Mouse (Mus musculus) neutrophil, adult 5-6 weeks (primary cell): ENCODE data around the gene Itih1. TPM values are rescaled to one million over a fixed set of nuclear protein-coding genes. Genes with fewer than 3 reads are reported as not detected.

Source experiments
- ATAC-seq: fragments of 151-379, 151-347 bp; 2 replicates; pipeline ENCODE4 v1.8.0; 2017; ENCODE audit warnings: mild to moderate bottlenecking, moderate TSS enrichment; ENCODE audit not compliant: insufficient number of reproducible peaks, poor library complexity, low FRiP score, severe bottlenecking; ENCODE audit errors: extremely low read depth
- total RNA-seq: library from RNA; stranded (forward); fragments of 200-1000 nt; gene quantifications from 2 replicates; pipeline ENCODE4 v1.2.3, GENCODE M21; 2017

Itih1 gene
- not detected in 2 replicates for total RNA-seq

DNA sequence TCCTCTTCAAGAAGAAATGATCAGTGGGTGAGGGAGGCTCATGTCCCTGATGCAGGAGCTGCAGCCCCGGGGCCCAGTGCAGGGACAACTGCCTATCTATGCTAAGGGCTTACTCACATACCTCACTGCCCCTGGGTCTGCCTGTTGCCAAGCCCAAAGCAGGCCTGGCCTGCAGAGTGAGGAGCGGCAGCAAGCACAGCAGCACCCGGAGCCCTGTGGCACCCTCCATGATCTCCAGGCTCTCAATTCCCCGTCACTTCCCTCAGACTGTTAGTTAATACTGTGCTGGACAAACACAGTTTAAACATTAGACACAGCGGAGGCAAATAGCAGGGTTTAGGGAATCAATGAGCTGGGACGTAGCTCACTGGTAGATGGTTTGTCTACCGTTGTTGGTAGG lies at the start of gene Itih1:
TSS of gene Itih1 (minus strand) at position 252 of the 400 bp plus-strand sequence.
- no peak for ATAC-seq

DNA sequence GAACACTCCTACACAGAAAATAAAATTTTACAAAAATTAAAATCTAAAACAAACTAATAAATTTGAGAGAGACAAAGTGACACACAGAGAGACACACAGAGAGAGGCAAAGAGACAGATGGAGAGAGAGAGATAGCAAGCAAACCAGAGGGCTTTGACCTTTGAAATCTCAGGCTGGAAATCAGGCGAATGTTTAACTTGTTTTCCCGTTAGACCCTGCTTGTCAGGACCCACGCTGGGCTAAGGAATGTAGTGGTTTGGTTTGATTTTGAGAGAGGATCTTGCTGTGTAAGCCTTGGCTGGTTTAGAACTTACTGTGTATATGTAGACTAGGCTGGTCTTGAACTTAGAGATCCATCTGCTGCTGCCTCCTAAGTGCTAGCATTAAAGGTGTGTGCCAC lies 33.1 kb upstream of the Itih1 start:
- ATAC-seq = no peak

DNA sequence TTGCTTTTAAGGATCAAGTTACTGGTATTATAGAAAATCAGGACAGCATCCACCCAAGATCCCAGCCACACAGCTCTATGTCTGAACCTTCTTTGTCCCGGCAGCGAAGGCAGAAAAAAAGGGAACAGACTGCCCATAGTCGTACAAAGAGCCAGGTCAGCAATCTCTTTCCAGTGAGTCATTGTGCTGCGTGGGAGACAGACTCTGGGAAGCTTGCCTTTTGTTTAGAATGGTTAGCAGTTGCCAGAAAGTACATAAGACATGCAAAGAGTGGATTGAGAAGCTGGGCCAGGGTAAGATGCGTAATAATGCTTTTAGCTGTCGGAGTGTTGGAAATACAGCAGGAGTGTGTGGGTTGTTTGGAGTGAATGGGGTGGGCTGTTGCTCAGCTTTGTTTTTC lies 31.1 kb upstream of the Itih1 start:
- ATAC-seq = no peak

DNA sequence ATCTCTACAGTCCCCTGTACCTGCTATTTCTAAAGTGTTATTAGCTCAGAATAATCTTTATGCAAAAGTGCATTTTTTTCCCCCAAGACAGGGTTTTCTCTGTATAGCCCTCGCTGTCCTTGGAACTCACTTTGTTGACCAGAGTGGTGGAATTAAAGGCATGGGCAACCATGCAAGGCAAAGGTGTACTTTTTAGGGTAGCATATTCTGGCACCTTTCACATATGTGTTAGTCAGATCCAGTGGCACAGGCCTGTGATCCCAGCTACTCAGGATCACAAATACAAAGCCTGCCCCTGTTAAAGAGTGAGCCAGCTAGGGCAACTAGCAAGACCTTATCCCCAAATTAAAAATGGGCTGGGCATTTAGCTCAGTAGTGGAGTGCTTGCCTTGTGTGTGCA lies 17.3 kb upstream of the Itih1 start:
- ATAC-seq = no peak

- no peak for ATAC-seq
Observed at GRCm38 (mm10) chr14:30959031-30959430, 15.9 kb upstream of the Itih1 start.

DNA sequence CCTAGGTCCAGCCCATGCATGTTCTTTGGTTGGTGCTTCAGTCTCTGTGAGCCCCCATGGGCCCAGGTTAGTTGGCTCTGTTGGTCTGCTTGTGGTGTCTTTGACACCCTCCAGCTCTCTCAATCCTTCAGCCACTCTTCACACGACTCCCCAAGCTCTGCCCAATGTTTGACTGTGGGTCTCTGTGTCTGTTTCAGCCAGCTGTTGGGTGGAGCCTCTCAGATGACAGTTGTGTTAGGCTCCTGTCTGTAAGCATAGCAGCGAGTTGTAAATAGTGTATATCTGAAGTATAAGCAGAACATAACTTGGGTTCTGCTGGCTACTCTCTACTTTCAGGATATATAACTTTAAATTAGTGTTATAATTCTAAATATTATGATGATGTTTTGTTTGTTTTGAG lies 15.4 kb upstream of the Itih1 start:
- no peak for ATAC-seq

DNA sequence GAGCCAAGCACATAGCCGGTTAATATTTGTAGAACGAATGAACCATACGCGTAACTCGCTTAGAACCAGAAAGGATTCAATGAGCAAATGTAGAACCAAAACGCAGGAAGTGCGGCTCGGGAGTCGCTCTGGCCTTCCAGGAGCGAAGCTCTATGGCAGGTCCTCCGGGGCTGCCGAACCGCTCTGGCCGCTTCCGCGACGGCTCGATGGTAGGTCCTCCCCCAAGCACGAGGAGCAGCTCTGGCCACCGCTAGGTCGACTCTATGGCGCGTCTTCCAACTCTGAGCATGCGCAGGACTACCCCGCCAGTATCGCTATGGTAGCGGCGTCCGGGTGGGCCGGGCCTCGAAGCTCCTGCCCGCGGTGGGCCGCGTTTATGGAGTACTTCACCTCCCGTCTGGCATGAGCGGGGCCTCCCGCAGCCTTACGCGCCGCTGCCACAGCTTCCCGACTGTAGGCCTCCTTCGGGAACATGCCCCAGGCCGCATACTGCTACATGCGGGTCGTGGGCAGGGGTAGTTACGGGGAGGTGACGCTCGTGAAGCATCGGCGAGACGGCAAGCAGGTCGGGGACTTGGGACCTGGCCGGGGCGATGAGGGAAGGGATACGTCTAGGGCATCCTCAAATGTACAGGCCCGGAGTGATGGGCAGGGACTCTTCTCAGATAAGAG lies 8.2 kb upstream of the Itih1 start, which contains the start of gene Nek4:
TSS of gene Nek4 (plus strand) at position 224 of the 672 bp plus-strand sequence.
- ATAC-seq = peak; percentile 98

DNA sequence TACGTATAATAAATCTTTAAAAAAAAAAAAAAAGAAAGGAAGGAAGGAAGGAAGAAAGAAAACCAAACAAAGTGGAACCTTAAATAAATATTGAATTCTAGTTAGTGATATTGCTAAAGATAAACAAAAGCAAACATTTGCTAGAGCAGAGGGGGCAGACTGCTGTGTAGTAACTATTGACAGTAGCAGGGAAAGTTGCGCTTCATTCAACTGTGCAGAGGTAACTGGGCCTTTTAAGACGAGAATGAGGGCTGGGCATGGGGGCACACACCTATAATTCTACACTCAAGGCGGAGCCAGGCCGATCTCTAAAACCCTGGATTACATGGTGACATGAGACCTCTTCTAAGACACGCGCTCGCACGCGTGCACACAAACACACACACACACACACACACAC lies 6.9 kb upstream of the Itih1 start:
- ATAC-seq = no peak

DNA sequence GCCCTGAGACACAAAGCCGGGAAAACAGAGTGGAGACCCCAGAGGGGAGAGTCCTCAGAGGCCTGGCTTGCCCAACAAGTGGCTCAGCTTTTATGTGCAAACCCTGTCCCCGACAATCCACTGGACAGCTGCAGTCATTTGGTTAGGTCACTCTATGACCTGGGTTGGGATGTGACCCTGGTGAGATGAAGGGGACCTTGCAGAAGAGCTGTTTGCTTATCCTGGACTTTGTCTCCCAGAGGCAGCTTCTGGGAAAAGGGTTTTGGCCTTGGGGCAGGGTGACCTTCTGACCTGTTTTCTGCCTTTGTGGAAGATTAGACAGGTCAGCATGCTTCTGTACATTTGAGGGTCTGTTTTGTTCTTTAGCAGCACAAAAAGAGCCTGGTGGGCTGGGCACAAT lies 1.7 kb upstream of the Itih1 start:
- no peak for ATAC-seq

DNA sequence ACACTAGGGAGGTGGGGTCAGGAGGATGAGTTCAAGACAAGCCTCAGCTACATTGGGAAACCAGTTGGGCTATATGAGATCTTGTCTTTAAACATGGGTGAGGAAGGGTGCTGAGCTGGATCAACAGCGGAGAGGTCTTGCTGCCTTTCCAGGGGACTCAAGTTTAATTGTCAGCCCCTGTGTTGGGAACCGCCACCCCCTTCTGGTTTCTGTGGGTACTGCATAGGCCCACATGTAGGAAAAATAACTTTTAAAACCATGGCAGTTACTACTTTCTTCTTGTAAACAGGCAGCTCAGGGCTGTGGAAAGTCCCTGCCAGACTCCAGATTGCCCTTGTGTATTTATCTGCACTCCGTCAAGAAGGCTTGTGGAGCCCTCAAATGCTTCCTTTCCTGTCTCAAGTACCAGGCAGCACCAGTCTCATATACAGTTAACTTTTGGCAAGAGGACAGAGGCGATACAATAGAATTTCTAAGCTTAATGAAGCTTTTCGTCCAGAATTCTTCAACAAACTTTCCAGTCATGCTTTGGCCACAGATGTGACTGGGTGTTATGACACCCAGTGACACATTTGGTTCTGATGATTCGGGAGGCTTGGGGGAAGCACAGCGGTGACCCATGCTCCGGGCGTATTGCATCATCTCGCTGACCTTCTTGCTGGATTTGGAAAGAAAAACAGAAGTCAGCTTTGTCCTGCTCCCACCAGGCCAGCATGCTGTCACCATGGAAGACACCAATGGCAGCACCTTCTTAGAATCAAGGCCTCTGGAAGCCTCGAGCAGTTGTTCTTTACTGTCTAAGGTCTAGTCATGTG lies 978 bp upstream of the Itih1 start:
- no peak for ATAC-seq

DNA sequence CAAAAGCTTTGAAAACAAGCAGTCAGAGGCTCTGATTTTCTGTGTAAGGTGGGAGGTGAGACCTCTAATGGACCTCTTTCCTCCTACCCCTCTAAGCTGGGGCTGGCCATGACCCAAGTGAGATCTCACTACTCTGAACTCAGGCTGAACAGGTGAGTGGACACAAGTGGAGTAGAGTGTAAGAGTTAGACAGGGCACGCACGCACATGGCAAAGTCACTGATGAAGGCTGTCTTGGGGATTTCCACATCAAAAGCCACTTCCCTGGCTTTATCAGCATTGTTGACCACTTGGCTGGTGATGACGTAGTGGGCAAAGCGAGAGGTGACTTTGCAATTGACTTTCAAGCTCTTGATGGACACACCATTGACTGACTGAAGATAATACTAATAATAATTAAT lies 835 bp downstream of the Itih1 start:
- no peak for ATAC-seq

- ATAC-seq = no peak
Observed at GRCm38 (mm10) chr14:30933351-30933750, 9.7 kb downstream of the Itih1 start.

DNA sequence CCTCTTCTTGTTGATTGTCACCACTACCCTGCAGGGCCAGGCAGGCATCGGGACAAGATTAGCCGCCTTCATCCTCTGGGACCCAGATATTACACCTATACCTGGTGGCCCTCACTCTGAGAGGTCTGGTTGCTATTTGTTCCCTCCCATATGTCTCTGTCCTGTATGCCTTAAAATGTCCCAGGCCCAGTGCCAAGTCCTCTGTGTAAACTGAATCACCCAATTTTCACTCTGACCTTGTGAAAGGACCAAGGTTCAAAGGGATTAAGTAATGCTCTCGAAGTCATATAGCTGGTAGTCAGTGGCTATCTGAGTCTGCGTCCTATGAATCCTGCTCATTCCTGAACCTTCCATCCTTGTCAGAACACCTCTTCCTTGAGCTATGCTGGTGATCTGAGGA lies 12.7 kb downstream of the Itih1 start:
- ATAC-seq = no peak

- ATAC-seq = no peak
Observed at GRCm38 (mm10) chr14:30925492-30925891, 17.6 kb downstream of the Itih1 start.

GRCm38 (mm10) chr14:30923375-30924105 lies 19.5 kb downstream of the Itih1 start, which contains the start of gene Itih3:
TSS of gene Itih3 (minus strand) at chr14:30923760.
- no peak for ATAC-seq

DNA sequence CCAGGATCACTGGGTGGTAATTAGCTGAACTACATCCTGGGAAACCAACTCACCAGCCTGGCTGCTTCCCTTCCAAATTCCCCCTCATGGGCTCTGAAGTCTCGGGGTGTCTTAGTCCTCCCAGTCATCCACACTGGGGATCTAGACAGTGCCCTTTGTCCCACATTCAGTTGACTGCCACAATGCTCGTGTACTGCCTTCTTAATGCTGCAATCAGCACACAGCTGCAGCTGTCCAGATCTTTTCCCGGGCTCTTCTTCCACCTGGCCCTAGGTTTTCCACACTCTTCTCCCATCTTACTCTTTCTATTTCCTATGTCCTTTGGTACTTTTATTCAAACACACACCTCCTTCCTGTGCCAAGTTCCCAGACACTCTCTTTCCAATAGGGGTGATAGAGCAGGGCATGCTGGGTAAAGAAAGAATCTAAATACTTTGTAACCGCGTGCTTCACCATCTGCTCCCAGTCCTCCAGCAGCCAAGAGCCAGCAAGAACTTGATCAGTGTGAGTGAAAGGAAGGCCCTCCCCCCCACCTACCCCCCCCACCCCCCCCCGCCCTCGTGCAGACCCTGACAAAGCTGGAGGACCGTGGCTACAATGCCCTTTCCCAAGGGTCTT lies 20.9 kb downstream of the Itih1 start:
- no peak for ATAC-seq

GRCm38 (mm10) chr14:30916516-30916915 lies 26.6 kb downstream of the Itih1 start:
- no peak for ATAC-seq

GRCm38 (mm10) chr14:30913404-30913803 lies 29.7 kb downstream of the Itih1 start:
- ATAC-seq = no peak

DNA sequence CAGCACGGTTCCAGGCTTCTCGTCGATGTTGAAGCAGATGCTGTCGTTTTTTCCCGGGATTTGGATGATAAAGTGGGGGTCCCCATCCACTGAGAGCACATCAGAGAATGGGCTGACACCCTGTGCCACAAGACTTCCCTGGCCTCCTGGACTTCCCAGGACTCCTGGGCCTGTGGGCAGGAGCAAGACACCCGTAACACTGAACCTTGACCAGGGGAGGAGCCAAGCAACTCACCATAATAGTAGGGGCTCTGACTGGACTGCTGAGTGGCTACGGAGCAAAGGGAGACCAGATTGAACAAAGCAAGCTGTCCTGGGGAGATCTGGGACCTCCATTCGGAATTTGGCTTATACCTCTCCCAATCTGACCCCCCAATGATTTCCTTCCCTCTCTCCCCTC lies 30.4 kb downstream of the Itih1 start:
- ATAC-seq = no peak
